Mouse (Mus musculus): ENCODE measurements at regions not wholly inside any gene's neighbourhood (a gene's known extent, or its start where the extent isn't known, plus 50 kb on each side); places are given as distances from the start of the nearest gene placed in this dataset.
A peak's percentile ranks its signal among the peaks of the same experiment; 100 is the strongest.

- DNase-seq = no peak
These were observed 157.7 kb downstream of the Cog6 start for GRCm38 (mm10) chr3:52859266-52859825.

DNA sequence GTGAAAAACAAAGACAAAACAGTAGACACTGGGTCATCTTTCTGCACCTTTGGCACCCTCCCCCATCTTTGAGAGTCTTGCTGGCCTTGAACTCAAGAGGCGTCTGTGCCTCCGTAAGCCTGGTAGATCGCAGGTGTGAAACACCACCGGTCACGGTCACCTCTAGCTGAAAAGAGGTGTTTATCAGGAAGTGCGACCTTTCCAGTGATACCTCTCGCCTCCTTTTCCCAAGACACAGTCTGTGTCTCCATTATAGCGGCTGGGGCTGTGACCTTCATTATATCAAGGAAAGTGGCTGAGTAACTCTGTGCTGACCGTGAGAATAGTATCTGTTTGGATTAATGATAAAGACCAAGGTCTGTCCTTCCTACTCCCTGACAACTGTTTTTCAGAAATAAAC, 158.8 kb downstream of the Cog6 start:
- no peak for DNase-seq

- no peak for DNase-seq
These were observed 160.0 kb downstream of the Cog6 start for GRCm38 (mm10) chr3:52857076-52857475.

- no peak for DNase-seq
These were observed 162.5 kb downstream of the Cog6 start for GRCm38 (mm10) chr3:52854560-52854959.

DNA sequence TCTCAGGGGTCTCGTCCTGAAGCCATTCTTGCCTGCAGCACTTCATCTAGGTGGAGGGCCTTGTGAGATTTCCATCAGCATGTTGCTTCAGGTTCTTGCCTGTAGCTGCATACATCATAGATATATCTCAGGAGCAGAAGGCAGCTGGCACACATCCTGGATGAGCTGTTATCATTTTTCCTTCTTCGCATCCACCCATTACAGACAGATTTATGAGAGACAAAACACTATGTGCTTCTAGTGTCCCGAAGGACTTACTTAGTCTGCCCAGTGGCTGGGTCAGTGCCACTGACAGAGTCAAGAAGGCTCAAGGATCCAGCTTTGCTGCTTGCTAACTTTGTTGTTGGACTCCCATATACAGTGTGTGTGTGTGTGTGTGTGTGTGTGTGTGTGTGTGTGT, 163.9 kb downstream of the Cog6 start:
- DNase-seq = no peak

DNA sequence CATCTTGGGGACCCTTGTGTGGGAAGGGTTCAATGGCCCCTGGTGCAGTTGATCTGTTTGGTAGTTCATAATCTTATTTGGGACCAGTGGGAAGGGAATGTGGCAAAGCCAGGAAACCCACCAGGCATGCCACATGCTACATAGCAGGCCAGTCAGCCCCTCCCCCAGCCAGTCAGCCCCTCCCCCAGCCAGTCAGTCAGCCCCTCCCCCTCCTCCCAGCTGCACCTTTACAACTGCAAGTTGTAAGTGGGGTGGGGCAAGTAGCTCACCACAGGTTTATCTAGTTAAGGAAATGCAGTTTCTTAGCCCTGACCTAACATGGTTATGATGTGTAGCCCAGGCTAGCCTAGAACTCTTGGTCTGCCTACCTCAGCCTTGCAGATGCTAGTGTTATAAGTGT, 171.9 kb downstream of the Cog6 start:
- DNase-seq = no peak

- peak; percentile 84 for DNase-seq
These were observed 173.0 kb downstream of the Cog6 start for GRCm38 (mm10) chr3:52843998-52844397.

GRCm38 (mm10) chr3:52842866-52843425, 174.1 kb downstream of the Cog6 start:
- no peak for DNase-seq

GRCm38 (mm10) chr3:52840160-52840953, 176.7 kb downstream of the Cog6 start:
- no peak for DNase-seq

- DNase-seq = no peak
These were observed 179.0 kb downstream of the Cog6 start for GRCm38 (mm10) chr3:52838020-52838419.

DNA sequence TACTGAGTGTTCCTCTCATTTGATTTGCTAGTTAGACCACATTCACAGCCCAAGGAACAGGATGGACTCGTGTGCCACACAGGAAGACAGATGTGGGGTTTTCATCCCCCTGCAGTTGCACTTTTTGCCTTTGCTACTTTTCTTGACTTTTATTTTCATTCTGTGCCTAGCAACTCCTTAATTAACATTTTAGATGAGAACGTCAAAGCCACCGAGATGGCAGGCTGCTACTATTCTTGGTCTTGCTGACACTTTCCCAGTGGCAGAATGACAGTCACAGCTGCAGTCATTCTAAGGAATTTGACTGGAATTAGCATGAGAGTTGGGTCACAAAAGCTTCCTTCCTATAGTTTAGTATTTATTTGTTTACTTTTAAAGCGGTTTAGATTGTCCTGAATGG, 179.5 kb downstream of the Cog6 start:
- no peak for DNase-seq

DNA sequence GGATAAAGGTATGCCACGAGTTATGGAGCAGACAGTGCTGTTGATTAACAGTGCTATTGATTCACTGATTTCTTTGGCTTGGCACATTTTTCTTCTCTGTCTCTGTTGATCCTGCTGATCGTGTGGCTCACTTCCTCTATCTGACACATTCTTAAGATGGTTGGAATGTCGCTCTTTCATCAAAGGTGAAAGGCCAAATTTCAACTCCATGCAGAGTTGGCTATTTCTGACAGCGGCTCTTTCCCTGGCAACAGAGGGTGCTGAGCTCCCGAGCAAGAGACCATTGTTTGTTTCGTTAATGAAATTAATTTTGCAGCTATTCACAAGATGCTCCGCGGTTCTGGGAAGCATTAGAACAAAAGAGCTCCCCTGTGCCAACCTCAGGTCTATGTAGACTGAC, 180.3 kb downstream of the Cog6 start:
- no peak for DNase-seq

DNA sequence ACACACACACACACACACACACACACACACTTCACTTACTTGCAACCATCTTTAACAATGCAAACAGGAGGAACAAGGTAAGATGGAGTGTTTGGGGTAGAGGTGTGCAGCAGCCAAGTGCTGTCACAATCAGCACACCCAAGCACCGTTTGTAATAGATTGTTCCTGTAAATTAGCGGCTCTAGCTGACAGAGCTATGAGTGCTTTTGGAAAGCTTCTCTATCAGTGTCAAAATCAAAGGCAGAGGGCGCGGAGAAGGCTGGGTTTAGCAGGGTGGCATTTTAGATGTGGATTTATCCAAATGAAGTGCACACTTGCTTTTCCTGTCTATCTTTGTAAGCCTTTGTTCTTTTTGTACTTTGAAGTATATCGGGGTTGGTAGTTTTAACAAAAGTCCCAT, 184.6 kb downstream of the Cog6 start:
- DNase-seq = no peak

- DNase-seq = no peak
These were observed 185.1 kb downstream of the Cog6 start for GRCm38 (mm10) chr3:52831986-52832385.

DNA sequence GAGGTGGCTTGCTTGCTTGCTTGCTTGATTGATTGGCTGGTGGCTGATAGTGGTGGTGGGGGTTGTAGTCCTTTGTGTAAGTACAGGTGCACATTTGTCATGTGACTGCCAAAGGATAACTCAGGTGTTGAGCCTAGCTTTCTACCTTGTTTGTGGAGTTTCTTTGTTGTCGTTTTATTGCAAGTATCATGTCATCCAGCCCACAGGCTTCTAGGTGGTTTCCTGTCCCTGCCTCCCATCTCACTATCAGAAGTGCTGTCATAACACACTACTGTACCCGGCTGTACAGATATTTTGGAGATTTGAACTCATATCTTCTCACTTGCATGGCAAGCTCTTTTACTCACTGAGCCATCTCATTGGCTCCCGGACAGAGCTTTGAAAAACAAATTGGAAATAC, 186.9 kb downstream of the Cog6 start:
- no peak for DNase-seq

DNA sequence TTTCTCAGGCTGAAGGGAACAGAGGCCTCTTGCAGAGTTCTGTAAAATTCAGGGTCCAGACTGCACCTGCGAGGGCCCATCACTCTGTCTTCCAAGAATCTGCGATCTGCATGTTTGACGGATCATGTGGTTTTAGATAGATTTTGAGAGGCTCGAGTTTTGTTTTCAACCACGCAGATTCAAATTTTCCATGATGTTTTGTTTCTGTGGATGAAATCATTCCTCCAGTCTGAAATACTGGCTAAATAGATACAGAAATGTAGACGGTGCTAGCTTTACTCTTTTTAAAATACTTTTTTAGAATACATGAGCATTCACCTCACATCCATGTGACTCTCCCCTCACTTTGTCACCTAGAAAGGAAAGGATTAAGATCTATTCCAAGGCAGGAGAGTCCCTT, 188.0 kb downstream of the Cog6 start:
- no peak for DNase-seq

DNA sequence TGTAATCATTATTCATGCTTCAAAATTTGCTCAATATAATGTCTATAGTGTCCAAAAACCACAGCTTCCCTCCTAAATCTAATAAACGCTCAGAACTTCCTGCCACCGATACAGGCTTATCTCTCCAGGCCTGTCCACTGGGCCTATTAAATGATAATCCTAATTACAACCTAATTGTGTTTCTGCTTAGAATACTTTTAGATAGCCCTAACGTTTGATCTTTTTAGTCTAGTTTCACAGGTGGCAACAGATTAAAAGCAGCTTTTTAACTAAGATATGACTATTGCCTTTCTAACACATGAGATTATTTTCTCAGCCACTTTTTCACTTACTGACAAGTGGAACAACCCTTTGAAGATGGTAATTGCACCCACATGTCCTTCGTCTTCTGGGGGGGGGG, 188.6 kb downstream of the Cog6 start:
- DNase-seq = no peak

- no peak for DNase-seq
These were observed 194.2 kb downstream of the Cog6 start for GRCm38 (mm10) chr3:52822848-52823247.

GRCm38 (mm10) chr3:52821450-52821849, 195.6 kb downstream of the Cog6 start:
- no peak for DNase-seq

DNA sequence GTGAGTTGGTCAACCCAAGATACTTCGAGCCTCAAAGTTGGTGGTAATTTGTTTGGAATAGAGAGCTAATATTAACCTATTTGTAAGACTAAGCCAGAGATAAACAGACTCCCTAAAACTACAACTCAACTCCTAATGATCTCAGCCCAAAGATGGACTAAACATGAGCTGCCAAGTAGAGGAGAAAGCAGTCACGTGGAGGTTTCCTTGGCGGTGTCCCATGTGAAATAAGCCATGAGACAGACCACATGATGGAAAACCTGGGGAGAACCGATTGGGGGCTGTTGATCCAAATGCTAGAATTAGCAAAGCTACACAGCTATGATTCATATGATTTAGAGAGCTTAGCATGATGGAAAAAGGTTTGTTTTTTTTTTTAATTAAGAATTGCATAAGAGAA, 198.6 kb downstream of the Cog6 start:
- no peak for DNase-seq

DNA sequence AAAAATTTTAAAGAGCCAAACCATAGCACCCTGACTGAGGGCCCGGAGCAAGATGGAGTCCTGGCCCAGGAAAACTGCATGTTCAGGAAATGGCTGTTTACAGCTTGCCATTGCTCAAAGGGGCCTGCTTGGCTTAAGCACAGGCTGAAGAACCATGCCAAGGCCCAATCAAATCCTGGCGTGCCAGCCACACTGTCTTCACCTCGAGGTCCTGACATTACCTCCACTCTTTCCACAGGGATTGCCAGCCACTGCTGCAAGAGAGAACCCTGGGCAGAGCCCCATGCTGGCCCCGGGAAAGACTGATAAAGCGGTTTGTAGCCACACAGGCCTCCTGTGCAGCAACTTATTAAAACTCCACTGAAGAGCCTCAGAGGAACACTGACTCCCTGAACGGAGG, 199.6 kb downstream of the Cog6 start:
- DNase-seq = no peak

GRCm38 (mm10) chr3:52815497-52815896, 201.5 kb downstream of the Cog6 start:
- no peak for DNase-seq

DNA sequence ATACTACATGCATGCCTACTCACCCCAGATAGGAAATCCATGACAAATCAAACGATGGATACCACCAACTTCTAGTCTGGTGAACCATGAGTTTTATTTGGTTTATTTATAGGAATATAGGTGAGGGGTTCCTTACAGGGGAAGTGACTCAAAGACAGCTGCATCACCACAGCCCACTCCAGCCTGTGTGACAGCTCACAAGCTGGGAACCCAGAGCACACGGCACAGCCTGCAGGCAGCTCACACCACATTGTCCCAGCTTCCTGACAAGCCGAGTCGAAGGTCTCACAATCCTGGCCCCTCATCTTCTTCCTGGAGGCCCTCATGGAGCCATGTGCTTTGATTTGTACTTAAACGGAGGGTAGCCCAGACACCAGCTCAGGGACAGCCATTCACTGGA, 214.7 kb downstream of the Cog6 start:
- DNase-seq = no peak

- DNase-seq = no peak
These were observed 215.6 kb downstream of the Cog6 start for GRCm38 (mm10) chr3:52801446-52801845.

GRCm38 (mm10) chr3:52800673-52801072, 216.4 kb downstream of the Cog6 start:
- DNase-seq = no peak
